Comparison of ENCODE assay signal across 7 mouse cellular contexts in genomic region chr2:32881723-32882122, GRCm38 (mm10). TPM values are rescaled to one million over a fixed set of nuclear protein-coding genes. Genes with fewer than 3 reads are reported as not detected.
DNase-seq lines count a peak whose midpoint lies in the region; ATAC-seq lines count a peak whose summit lies in the region.

No protein-coding gene starts in this region.

- peak; percentile 79 for ATAC-seq in CD4-positive, CD25-positive, alpha-beta regulatory T cell, adult 4 months
- peak; percentile 70 for ATAC-seq in activated CD4-positive, CD25-positive, alpha-beta regulatory T cell, adult 4 months
- no peak for ATAC-seq in forebrain, embryonic 14.5 days
- ATAC-seq in megakaryocyte-erythroid progenitor cell, adult 5-6 weeks (replicated peaks; ENCODE audit: low FRiP score, low TSS enrichment, poor library complexity, severe bottlenecking), result peak; percentile 52; the same call in 1 of the 2 replicates

- intact Hi-C loops in left cerebral cortex, postnatal 36 days (cut with DNase I), result no loop called here

- H3K9ac ChIP-seq in forebrain, embryonic 14.5 days (ENCODE audit: low read length), result 0 out of 2 replicates have a peak overlapping the region, but pooled peaks have one; percentile 7

- no peak overlapping the region for H3K4me2 ChIP-seq in forebrain, embryonic 14.5 days (ENCODE audit: low read length)

- no peaks in the 10 kb centered on the region for H3K9me3 ChIP-seq in forebrain, embryonic 14.5 days (replicated peaks; ENCODE audit: control insufficient read depth, low read length)
- no peaks in the 10 kb centered on the region for H3K9me3 ChIP-seq in hindbrain, embryonic 10.5 days

- no peaks in the 10 kb centered on the region for H3K27me3 ChIP-seq in forebrain, embryonic 14.5 days (replicated peaks; ENCODE audit: control insufficient read depth, insufficient read depth, low read length)
- H3K27me3 ChIP-seq in hindbrain, embryonic 10.5 days (ENCODE audit: insufficient read depth, poor library complexity, severe bottlenecking), result 0 out of 2 replicates have a peak, but pooled peaks cover 1% of the 10 kb centered on the region

- H3K27ac ChIP-seq in forebrain, embryonic 14.5 days (ENCODE audit: low read depth, low read length), result 0 out of 2 replicates have a peak overlapping the region, but pooled peaks have one; percentile 9
- peak overlapping the region; percentile 81 for H3K27ac ChIP-seq in hindbrain, embryonic 10.5 days

- H3K4me1 ChIP-seq in forebrain, embryonic 14.5 days (ENCODE audit: control insufficient read depth, insufficient read depth, low read length), result peaks cover 25% of the 10 kb centered on the region
- peaks cover 90% of the 10 kb centered on the region for H3K4me1 ChIP-seq in hindbrain, embryonic 10.5 days (replicated peaks)

- no peaks in the 10 kb centered on the region for H3K36me3 ChIP-seq in forebrain, embryonic 14.5 days (ENCODE audit: control insufficient read depth, insufficient read depth, low read length)
- H3K36me3 ChIP-seq in hindbrain, embryonic 10.5 days, result no peaks in the 10 kb centered on the region

- H3K4me3 ChIP-seq in forebrain, embryonic 14.5 days (ENCODE audit: low read depth, low read length), result no peak overlapping the region
- H3K4me3 ChIP-seq in hindbrain, embryonic 10.5 days, result no peak overlapping the region

- DNase-seq in forebrain, embryonic 14.5 days (ENCODE audit: low spot score), result peak; percentile 40
- no peak for DNase-seq in hindbrain, embryonic 10.5 days (ENCODE audit: low spot score)
- peak; percentile 49 to 62 for DNase-seq in left cerebral cortex, postnatal 36 days (ENCODE audit: low spot score in 2 of 2)
- DNase-seq in testis, postnatal 14 days (ENCODE audit: low spot score), result peak; percentile 49

- WGBS in forebrain, embryonic 14.5 days, result 51% methylated on average over 3 of the region's 3 CpGs
- WGBS in hindbrain, embryonic 10.5 days, result 37% methylated on average over 3 of the region's 3 CpGs

RNA-seq across cellular contexts. Expression of gene Fam129b, which starts 5.8 kb away (rescaled TPM):
- 1 to 10 TPM in 1 of 2 experiments, under 1 TPM in 1; 0.97 to 1.0 TPM for polyA plus RNA-seq in CD4-positive, CD25-positive, alpha-beta regulatory T cell, adult 4 months (2017; shearing (Covaris generic))
- polyA plus RNA-seq in activated CD4-positive, CD25-positive, alpha-beta regulatory T cell, adult 4 months (2017; shearing (Covaris generic)), result 1 to 10 TPM; 1.3 to 2.1 TPM
- polyA plus RNA-seq in forebrain, embryonic 14.5 days (2014; fragmentation: Nextera tagmentation; extraction: Ambion mirVana), result 13.8 and 17.7 TPM in 2 replicates
- 34.3 and 36.1 TPM in 2 replicates for polyA plus RNA-seq in hindbrain, embryonic 10.5 days (2016; fragmentation: Nextera tagmentation; extraction: Ambion mirVana)
- 10 to 100 TPM; 22.6 to 23.7 TPM for total RNA-seq in left cerebral cortex, postnatal 36 days (2021)
- 9.0 and 16.3 TPM in 2 replicates for total RNA-seq in megakaryocyte-erythroid progenitor cell, adult 5-6 weeks (2014; fragmentation: Nextera tagmentation)
- 13.8 TPM in 2 replicates for total RNA-seq in megakaryocyte-erythroid progenitor cell, adult 5-6 weeks (2017)

RNA-seq across cellular contexts. Expression of gene Stxbp1, which starts 34.7 kb away (rescaled TPM):
- 1 to 10 TPM; 4.2 to 4.7 TPM for polyA plus RNA-seq in CD4-positive, CD25-positive, alpha-beta regulatory T cell, adult 4 months (2017; shearing (Covaris generic))
- 1 to 10 TPM; 2.4 to 2.9 TPM for polyA plus RNA-seq in activated CD4-positive, CD25-positive, alpha-beta regulatory T cell, adult 4 months (2017; shearing (Covaris generic))
- 127 and 174 TPM in 2 replicates for polyA plus RNA-seq in forebrain, embryonic 14.5 days (2014; fragmentation: Nextera tagmentation; extraction: Ambion mirVana)
- polyA plus RNA-seq in hindbrain, embryonic 10.5 days (2016; fragmentation: Nextera tagmentation; extraction: Ambion mirVana), result 40.1 and 63.3 TPM in 2 replicates
- total RNA-seq in left cerebral cortex, postnatal 36 days (2021), result 1,000 to 10,000 TPM in 1 of 2 experiments, 100 to 1,000 TPM in 1; 963 to 1,065 TPM
- 30.2 and 47.7 TPM in 2 replicates for total RNA-seq in megakaryocyte-erythroid progenitor cell, adult 5-6 weeks (2014; fragmentation: Nextera tagmentation)
- total RNA-seq in megakaryocyte-erythroid progenitor cell, adult 5-6 weeks (2017), result 6.5 and 10.4 TPM in 2 replicates
